Mouse (Mus musculus) WW6 (cell line): Measurements from ENCODE around the gene Setd2.

ENCODE experiments used
- DNase-seq: peaks from one replicate; pipeline ENCODE4 v3.0.0-alpha.2; 2013; ENCODE audit warnings: low read depth, low spot score

The Setd2 gene

GRCm38 (mm10) chr9:110532538-110533291 lies at the start of gene Setd2:
Gene Setd2 (plus strand): TSS chr9:110532597.
- peak; percentile 13 for DNase-seq

GRCm38 (mm10) chr9:110488841-110489240 lies 43.6 kb upstream of the Setd2 start:
- DNase-seq, result no peak

GRCm38 (mm10) chr9:110490913-110491312 lies 41.5 kb upstream of the Setd2 start:
- DNase-seq, result no peak

- DNase-seq, result no peak
These were observed 6.7 kb upstream of the Setd2 start for GRCm38 (mm10) chr9:110525737-110526136.

GRCm38 (mm10) chr9:110529002-110529737 lies 3.2 kb upstream of the Setd2 start:
- DNase-seq, result peak; percentile 76

- DNase-seq, result no peak
These were observed 1.7 kb upstream of the Setd2 start for GRCm38 (mm10) chr9:110530650-110531049.

GRCm38 (mm10) chr9:110531151-110531791 lies 1.1 kb upstream of the Setd2 start:
- DNase-seq, result no peak

GRCm38 (mm10) chr9:110531914-110532489 lies 395 bp upstream of the Setd2 start:
- peak; percentile 86 for DNase-seq

- no peak for DNase-seq
These were observed 1.2 kb downstream of the Setd2 start for GRCm38 (mm10) chr9:110533645-110534044.

- no peak for DNase-seq
These were observed 2.7 kb downstream of the Setd2 start for GRCm38 (mm10) chr9:110535114-110535513.

GRCm38 (mm10) chr9:110536636-110537035 lies 4.2 kb downstream of the Setd2 start:
- no peak for DNase-seq

- DNase-seq, result no peak
These were observed 6.1 kb downstream of the Setd2 start for GRCm38 (mm10) chr9:110538511-110538910.

- DNase-seq, result no peak
These were observed 9.6 kb downstream of the Setd2 start for GRCm38 (mm10) chr9:110541988-110542387.

GRCm38 (mm10) chr9:110548261-110548660 lies 15.9 kb downstream of the Setd2 start:
- DNase-seq, result no peak

- DNase-seq, result no peak
These were observed 35.9 kb downstream of the Setd2 start for GRCm38 (mm10) chr9:110568309-110568708.

- DNase-seq, result no peak
These were observed 49.8 kb downstream of the Setd2 start for GRCm38 (mm10) chr9:110582161-110582560.

- DNase-seq, result no peak
These were observed 51.1 kb downstream of the Setd2 start for GRCm38 (mm10) chr9:110583521-110583920.

GRCm38 (mm10) chr9:110611471-110611870 lies 79.1 kb downstream of the Setd2 start:
- DNase-seq, result no peak

- no peak for DNase-seq
These were observed 84.7 kb downstream of the Setd2 start for GRCm38 (mm10) chr9:110617081-110617480.

GRCm38 (mm10) chr9:110620180-110620579 lies 87.8 kb downstream of the Setd2 start:
- DNase-seq, result no peak

- no peak for DNase-seq
These were observed 88.3 kb downstream of the Setd2 start for GRCm38 (mm10) chr9:110620685-110621084.

- DNase-seq, result no peak
These were observed 90.3 kb downstream of the Setd2 start for GRCm38 (mm10) chr9:110622621-110623219.
